Mouse (Mus musculus) brain, embryonic 14.5 days (tissue): ENCODE data around the gene Mms19.

Experiments used
- CTCF ChIP-seq: fragments of 200-500 bp; IDR thresholded peaks from 2 replicates; pipeline ENCODE4 v1.5.1; 2012; ENCODE audit warnings: inconsistent platforms, mild to moderate bottlenecking, moderate library complexity, borderline replicate concordance; ENCODE audit not compliant: insufficient read depth, insufficient read length; ENCODE audit errors: extremely low read depth
- POLR2A ChIP-seq: fragments of 200-500 bp; IDR thresholded peaks from 2 replicates; pipeline ENCODE4 v1.6.1; 2012; ENCODE audit warnings: mild to moderate bottlenecking, inconsistent platforms, borderline replicate concordance; ENCODE audit not compliant: poor library complexity, insufficient read depth, insufficient read length, severe bottlenecking; ENCODE audit errors: extremely low read depth

- no peak for TF ChIP-seq CTCF
- TF ChIP-seq POLR2A, result no peak
Measured at GRCm38 (mm10) chr19:41981931-41982790, 1.2 kb upstream of the Mms19 start.
